Mouse (Mus musculus) frontal cortex, postnatal 36 days (tissue): Measurements from ENCODE around the gene 4930467E23Rik.
"Not testable (repeated sequence)": the region's sequence is repeated elsewhere in the genome, so short reads cannot be mapped to it uniquely, and the experiment has no call there.

Experiments used
- DNase-seq, 2 experiments: peaks; one replicate each; pipeline ENCODE4 v3.0.0; 2022; ENCODE audit warnings: low spot score in 2 of 2

4930467E23Rik gene

DNA sequence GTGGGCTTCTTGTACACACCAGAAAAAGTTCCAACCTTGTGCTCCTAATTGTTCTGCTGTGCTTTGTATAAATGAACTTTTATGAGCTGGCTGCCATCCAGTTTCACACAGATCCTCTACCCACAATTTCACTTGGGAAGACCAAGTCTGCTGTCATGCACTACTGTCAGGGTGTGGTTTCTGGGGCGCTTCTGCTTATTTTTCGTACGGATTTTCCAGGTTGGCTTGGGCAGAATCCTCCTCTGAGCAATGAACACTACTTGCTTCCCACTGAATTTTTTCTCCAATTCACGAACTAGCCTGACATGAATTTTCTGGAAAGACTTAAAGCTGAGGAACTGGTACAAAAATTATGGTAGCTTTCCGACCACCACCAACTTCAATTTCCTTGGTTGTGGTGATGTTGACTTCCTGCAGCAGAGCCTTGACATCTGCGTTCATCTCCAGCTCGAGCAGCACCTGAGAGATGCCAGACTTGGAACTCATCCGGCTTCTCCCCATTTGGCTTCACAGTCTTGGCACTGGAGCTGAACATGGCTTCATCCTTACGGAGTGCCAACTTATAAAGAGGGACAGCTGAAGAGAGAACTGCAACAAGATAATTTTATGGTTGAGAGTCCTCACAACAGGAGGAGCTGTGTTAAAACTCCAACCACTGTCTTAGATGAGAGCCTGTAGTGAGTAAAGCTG, 18.1 kb upstream of the 4930467E23Rik start:
- not testable (repeated sequence) for DNase-seq

DNA sequence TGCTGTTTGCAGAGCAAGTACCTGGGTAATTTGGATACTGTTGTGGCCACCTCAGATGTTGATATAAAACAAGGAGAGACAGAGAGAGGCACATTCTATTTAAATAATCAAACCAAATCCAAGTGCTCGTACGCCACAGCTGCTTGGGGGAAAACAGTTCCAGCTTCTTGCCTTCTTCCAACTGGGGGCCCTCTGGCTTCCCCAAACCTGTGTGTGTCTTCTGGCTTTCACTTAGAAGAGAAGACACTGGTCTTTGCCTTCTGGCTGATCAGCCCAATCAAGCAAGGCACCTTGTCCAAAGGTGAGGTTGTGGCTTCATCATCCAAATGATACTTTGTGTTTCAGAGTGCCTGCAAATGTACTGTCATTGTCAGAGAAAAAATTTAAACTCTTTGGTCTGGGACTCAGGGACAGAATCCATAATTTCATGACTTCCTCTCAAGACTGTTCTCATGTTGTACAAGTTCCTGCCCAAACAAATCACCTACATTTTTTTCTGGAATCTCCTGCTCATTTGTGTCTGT, 17.1 kb upstream of the 4930467E23Rik start:
- not testable (repeated sequence) for DNase-seq

DNA sequence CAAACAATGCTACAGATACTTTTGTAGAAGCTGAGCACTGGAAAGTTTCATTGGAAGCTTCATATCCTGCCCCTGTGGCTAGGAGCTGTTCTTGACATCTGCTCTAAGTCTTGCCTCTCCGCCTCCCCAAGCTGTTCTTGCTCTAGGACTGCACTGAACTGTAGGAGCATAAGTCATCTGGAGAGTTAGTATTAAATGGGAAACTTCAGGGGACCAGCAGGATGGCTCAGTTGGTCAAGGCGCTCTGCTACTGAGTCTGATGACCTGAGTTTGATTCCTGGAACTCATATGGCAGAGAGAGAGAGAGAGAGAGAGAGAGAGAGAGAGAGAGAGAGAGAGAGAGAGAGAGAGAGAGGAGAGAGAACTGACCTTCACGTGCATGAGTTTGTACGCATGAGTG, 16.6 kb upstream of the 4930467E23Rik start:
- not testable (repeated sequence) for DNase-seq

DNA sequence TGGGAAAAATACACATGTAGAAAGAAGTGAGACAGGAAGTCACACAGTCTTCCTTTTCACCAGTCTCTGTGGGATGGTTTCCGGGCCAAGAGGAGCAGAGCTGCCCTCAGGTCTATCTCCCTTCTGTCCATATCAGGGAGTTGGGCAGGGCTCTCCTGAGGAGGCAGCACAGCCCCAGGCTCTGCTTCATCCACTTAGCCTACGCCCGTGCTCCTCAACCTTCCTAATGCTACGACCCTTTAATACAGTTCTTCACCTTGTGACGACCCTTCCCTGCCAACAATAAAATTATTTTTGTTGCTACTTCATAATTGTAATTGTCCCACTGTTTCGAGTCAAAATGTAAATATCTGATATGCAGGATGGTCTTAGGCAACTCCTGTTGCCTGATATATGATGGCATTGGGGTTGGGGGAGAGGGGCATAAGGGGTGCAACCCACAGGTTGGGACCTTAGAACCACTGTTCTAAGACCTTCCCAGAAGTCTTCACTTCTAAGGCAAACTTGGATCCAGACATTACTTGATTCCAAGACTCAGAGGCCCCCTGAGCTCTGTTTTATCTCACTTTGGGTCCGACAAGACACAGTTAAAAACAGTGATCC, 16.0 kb upstream of the 4930467E23Rik start:
- DNase-seq, result not testable (repeated sequence)

DNA sequence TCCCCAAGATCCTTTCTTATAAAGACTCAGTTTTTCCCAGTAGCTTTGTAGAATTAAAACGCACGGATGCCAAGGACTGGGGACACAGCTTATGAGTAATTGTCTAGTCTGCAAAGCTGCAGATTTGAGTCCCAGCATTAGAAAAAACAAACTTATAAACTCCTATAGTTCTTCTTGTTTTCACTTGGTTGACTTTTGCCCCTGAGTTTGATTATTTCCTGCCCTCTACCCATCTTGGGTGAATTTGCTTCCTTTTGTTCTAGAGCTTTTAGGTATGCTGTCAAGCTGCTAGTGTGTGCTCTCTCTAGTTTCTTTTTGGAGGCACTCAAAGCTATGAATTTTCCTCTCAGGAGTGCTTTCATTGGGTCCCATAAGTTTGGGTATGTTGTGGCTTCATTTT, 14.9 kb upstream of the 4930467E23Rik start:
- not testable (repeated sequence) for DNase-seq

DNA sequence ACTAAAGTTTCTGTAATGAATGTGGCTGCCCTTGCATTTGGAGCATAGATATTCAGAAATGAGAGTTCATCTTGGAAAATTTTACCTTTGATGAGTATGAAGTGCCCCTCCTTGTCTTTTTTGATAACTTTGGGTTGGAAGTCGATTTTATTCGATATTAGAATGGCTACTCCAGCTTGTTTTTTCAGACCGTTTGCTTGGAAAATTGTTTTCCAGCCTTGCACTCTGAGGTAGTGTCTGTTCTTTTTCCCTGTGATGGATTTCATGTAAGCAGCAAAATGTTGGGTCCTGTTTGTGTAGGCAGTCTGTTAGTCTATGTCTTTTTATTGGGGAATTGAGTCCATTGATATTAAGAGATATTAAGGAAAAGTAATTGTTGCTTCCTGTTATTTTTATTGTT, 14.1 kb upstream of the 4930467E23Rik start:
- not testable (repeated sequence) for DNase-seq

DNA sequence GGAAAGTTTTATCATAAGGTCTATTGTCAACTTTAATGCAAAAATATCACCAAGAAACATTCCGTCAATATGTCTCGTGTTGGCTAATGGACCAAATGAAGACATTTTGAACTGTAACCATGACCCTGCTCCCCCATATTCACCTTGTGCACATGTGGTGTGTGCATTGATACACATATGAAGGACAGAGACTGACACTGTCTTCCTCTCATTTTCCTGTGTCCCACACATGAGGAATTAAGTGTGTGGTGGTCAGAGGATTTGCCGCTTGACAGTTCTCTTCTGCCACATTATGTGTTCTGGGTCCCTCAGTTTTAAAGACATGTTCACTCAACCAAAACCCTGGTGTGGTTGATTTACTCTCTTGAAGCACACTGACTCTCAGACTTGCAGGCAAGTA, 11.5 kb upstream of the 4930467E23Rik start:
- not testable (repeated sequence) for DNase-seq

DNA sequence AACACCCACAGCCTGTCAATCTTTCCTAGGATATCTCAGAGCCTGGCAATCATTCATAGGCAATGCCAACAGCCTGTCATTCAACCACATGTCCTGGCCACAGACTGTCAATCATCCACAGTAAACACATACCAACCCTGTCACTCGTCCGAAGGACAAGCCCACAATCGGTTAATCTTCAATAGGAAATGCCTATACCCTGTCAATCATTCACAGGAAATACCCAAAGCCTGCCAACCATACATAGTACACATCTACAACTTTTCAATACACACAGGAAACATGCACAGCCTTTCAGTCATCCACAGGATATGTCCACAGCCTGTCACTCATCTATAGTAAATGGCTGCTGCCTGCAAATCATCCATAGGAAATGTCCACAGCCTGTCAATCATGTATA, 9.9 kb upstream of the 4930467E23Rik start:
- DNase-seq, result not testable (repeated sequence)

DNA sequence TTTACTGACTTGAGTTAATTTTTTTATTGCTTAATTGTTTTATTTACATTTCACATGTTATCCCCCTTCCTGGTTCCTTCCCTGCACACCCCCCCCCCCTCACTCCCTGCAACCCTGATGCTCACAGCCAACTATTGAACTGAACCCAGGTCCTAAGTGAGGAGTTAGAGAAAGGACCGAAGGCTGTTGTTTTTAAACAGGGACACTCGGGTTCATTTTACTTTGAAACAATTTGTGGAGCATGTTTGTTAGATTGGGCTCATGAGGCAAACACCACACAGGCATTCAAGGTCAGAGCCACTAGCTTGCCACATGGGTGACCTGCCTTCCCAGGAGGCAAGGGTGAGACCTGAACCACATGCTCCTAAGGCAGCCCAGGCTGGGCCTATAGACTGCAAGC, 4.5 kb upstream of the 4930467E23Rik start:
- DNase-seq, result not testable (repeated sequence)

DNA sequence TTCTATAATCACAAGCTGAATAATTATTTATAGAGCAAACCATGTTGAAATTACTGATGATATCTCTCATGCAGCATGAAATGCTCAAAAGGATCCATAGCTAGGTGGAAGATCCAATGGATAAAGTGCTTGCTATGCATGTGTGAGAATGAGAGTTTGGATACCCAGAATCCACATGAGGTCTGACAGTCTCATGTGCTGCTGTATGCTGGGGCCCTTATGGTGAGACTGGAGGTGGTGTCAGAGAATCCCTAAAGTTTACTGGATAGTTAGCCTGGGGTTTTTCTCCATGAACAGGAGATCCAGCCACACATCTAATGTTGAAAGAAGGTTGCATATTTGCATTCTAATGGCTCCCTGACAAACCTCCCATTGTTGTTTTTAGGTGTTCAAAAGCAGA, 22.4 kb downstream of the 4930467E23Rik start:
- not testable (repeated sequence) for DNase-seq

DNA sequence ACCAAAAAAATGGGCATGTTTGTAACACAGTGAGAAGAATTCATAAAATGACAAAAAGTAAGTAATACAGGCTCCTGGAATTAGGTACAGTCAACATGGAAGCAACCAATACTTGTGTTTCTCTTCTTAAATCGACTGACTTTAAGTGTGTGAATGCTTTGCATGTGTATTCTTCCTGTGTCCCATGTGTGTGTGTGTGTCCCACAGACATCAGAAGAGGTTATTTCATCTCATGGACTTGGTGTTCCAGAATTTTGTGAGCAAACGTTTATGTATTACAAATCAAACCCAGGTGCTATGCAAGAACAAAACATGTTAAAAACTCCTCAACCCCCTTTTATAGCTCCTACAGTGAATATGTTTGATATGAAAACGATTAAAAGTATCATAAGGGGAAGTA, 24.8 kb downstream of the 4930467E23Rik start:
- DNase-seq, result not testable (repeated sequence)

DNA sequence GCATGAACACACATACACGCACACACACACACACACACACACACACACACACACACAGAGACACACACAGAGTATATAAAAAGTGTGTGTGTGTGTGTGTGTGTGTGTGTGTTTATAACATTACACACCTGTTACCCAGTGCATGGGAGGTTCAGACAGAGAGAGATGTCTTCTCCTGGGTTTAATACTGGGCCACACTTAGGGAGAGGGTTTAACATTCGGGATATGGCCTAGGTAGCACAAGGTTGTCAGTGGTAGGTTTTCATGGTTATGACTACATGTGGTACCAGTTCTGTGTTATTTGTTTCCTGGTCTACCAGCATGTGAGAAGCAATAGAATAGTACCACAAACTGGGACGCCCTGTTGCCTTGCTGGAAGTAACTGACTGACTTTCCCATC, 25.6 kb downstream of the 4930467E23Rik start:
- not testable (repeated sequence) for DNase-seq

DNA sequence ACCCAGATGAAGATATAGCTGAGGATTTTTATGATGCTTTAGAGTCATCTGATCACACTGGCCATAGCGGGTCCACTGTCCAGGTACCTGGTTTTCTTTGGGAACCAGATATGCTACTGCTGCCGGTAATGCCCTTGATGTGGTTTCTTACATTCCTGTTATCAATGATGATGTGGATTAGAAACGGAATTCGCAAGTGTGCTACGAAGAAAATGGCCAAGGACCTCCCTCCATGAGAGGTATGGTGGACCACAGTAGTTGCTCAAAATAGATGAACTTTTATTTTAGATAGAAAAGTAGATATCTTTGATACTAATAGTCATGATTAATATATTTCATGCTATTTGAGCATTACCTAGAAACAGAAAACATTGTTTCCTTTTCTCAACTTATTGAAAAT, 32.3 kb downstream of the 4930467E23Rik start:
- DNase-seq, result not testable (repeated sequence)

DNA sequence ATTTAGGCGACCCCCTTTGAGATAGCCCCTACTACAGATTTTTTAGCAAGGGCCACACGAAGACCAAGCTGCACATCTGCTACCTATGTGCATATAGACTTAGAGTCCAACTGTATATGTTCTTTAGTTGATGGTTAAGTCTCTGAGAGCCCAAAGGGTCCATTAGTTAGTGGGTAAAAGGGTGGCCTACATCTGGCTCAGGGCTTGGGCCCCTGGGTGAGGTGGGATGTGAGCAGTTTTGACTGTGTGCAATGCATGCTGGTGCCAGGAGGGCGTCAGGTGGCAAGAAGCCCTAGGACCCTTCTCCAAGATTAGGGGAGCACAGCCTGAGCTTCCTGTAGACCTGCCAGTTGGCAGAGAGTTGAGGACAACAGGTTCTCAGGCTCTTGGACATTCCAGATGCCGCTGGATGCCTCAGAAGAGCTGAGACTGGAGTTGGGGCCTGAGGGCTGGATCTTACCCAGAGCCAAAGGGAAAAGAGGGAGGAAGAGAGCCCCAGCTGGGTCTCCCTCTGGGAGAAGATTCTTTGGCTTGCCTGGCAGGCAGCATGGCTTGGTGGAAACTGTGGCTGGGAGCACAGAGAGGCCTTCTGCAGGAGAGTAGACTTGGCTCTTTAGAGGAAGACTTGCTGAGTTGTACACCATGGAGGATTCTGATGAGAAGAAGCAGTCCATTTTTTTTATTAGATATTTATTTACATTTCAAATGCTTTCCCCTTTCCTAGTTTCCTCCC, 33.6 kb downstream of the 4930467E23Rik start:
- DNase-seq, result not testable (repeated sequence)

DNA sequence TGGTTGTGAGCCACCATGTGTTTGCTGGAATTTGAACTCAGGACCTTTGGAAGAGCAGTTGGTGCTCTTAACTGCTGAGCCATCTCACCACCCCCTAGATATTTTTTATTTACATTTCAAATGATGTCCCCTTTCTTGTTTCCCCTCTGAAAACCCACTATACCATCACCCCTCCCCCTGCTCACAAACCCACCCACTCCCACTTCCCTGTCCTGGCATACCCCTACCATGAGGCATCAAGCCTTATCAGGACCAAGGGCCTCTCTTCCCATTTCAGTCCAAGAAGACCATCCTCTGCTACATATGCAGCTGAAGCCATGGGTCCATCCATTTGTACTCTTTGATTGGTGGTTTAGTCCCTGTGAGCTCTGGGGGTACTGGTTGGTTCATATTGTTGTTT, 36.2 kb downstream of the 4930467E23Rik start:
- not testable (repeated sequence) for DNase-seq

DNA sequence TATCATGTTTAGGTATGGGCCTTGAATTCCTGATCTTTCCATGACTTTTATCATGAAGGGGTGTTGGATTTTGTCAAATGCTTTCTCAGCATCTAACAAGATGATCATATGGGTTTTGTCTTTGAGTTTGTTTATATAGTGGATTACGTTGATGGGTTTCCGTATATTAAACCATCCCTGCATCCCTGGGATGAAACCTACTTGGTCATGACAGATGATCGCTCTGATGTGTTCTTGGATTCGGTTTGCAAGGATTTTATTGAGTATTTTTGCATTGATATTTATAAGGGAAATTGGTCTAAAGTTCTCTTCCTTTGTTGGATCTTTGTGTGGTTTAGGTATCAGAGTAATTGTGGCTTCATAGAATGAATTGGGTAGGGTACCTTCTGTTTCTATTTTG, 44.1 kb downstream of the 4930467E23Rik start:
- DNase-seq, result not testable (repeated sequence)

DNA sequence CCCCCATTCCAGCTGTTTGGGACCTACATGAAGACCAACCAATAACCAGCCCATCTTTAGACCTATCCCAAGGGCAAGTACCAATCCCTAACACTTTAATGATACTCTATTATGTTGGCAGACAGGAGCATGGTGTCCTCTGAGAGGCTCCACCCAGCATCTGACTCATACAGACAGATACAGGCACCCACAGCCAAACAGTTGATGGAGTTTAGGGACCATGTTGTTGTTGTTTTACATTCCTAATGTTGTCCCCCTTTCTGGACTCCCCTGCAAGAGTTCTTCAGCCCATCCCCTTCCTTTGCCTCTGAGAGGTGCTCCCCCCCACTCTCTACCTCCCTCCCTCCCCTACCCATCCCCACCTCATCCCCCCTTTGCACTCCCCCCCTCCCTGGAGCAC, 46.9 kb downstream of the 4930467E23Rik start:
- not testable (repeated sequence) for DNase-seq

DNA sequence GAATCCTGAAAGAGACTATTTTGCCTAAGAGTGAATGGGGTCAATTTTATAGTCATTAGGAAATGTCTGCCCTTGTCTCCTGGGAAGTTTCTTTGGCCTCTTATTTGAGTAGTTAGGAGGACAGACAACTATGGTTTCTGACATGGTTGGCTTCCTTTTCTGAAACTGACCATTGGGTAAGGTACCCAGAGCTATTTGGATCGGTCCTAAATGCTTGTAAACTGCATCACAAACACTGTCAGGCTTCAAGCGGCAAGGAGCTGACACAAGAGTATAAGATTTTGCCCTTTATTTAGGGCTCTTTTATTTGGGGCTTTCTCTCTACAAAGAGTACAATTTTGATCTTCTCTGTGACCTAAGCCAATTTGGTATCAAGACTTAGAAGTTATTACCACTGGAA, 48.1 kb downstream of the 4930467E23Rik start:
- DNase-seq, result not testable (repeated sequence)

DNA sequence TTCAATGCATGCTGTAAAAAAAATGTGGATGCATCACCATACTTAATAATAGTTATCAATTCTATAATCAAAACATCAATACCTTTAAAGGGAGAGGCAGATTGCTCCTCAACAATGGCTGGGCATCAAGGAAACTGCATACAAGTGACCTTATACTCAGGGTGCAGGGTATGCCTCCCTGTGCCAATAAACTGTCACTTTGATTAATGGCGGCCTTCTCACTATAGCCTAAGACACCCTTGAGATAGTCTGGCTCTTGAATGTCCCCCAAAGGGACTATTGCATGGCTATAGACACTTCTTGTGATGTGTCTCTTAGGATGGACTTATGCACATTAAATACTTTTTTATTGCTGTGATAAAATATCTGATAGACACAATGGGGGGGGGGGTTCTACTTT, 48.8 kb downstream of the 4930467E23Rik start:
- not testable (repeated sequence) for DNase-seq

DNA sequence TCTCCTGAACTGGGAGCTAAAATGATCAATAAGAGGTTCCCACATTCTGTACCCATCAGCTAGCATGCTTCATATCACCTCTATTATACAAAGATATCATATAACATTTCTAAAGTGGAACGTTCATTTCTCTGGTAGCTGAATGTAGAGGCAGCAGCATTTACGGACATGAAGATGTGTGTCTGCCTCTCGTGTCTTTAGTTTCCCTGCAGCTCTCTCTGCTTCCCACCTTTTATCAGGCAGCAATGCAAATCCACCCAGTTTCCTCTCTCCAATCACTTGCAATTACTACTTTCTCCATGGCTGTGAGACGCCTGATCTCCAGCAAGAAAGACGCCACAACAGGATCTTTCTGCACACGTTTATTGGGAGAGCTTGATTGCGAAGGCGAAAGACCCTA, 49.5 kb downstream of the 4930467E23Rik start:
- DNase-seq, result not testable (repeated sequence)

DNA sequence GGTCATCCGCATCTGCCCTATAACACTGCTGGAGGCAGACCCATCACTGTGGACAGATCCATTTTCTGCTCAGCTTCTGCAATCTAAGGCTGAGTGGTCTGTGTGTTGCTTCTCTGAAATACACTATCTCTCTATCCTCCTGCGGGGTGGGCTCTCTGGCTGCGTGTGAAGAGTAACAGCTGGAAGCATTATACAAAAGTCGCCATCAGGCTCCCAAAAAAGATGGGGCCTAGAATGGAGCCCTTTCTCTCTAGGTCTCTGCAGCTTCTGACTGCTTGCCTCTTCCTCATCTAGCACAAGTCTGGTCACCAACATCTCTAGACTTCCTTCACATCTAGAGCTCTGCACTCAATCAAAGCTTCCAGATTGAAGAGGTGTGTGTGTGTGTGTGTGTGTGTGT, 50.8 kb downstream of the 4930467E23Rik start:
- not testable (repeated sequence) for DNase-seq

DNA sequence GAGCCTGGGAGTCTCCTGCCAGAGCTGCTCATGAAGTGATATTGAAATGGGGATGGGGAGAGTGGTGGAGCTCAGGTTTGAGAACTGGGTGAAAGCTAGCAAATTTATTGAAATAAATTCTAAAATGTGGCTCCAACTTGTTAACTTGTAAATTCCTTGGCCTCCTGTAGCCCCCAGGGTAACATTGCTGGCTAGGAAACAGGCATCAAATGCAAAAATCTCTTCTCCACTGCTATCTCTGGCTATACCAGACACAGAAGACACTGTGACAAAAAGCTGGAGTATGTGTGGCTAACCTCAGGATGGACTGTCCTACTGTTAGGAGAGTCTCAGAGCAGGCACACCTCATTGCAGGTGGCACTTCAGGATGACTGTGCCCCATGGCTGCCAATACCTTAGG, 51.3 kb downstream of the 4930467E23Rik start:
- not testable (repeated sequence) for DNase-seq
